Mouse (Mus musculus): ENCODE results near the gene Ablim2.

Gene Ablim2

GRCm38 (mm10) chr5:35884689-35885088 lies 127.0 kb downstream of the Ablim2 start:
- no peak for DNase-seq (ENCODE audit: low read depth, low spot score)

GRCm38 (mm10) chr5:35888959-35889358 lies 131.3 kb downstream of the Ablim2 start:
- DNase-seq (ENCODE audit: low read depth, low spot score): no peak

GRCm38 (mm10) chr5:35889641-35890040 lies 132.0 kb downstream of the Ablim2 start:
- no peak for DNase-seq (ENCODE audit: low read depth, low spot score)

DNA sequence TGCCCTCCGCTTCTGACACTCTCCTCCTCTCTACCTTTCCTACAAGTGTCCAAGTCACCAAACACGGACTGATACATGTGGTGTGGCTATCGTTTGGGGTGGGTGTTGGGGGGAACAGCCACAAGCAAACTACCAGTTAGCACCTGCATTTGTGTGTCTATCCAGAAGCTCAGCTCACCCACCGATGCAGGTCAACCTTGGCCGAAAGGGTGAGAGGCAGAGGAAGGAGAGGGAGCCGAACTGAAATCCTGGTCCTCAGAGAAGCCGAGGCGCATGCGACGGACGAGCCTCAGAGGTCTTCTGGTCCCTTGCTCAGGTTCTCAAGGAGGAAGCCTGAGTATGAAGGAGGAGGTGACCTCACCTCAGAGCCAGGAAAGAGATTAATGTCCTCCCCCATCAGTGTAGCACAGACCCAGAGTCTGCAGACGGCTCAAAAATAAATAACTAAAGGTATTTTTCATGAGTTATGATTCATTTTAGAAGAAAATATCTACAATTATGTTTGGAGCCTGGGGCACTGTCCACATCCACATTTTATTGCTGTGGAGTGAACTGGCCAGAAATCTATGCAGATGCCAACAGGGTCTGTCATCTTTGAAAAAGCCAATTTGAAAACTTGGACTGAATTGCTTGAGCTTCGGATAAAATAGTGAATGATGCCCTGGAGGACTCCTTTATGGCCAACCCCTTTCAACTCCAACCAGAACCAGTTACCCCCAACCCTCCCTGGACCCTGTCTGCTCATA lies 133.5 kb downstream of the Ablim2 start:
- DNase-seq (ENCODE audit: low read depth, low spot score): no peak

GRCm38 (mm10) chr5:35892363-35892762 lies 134.7 kb downstream of the Ablim2 start:
- DNase-seq (ENCODE audit: low read depth, low spot score): no peak

DNA sequence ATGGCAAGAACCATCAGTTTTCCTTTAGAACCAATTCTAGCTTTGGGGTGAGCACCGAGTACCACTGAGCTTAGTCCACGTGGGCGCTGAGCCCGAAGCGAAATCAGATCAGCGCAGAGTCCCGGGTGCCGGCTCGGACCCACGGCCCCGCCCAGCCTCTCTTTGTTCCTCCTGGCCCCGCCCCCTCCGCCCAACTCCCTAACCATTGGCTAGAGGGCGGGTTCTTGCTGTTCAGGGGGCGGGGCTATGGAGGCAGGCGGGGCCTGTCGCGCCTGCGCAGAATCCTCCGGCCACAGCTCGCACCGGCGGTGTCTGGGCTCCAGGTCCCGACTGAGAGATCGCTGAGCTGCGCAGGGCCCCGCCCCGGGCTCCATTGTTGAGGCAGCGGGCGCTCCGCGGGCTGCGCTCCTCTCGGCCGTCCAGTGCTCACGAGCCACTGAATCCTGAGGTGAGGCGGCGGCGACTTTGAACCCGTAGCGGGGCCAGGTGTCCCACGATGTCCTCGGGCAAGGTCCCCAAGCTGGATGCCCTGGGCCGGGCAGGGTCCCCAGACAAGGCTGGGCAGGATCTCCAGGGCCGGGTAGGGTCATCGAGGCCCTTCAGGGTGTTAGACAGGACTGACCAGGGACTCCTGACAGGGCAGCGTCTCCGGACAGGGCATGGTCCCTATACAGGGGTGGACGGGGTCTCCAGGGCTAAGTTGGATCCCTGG lies 135.6 kb downstream of the Ablim2 start, which contains the start of gene Afap1:
Afap1 (plus strand) TSS at position 227 of the 712 bp plus-strand sequence.
- DNase-seq (ENCODE audit: low read depth, low spot score): peak; percentile 97

GRCm38 (mm10) chr5:35893805-35894260 lies 136.2 kb downstream of the Ablim2 start:
- DNase-seq (ENCODE audit: low read depth, low spot score): peak; percentile 48

DNA sequence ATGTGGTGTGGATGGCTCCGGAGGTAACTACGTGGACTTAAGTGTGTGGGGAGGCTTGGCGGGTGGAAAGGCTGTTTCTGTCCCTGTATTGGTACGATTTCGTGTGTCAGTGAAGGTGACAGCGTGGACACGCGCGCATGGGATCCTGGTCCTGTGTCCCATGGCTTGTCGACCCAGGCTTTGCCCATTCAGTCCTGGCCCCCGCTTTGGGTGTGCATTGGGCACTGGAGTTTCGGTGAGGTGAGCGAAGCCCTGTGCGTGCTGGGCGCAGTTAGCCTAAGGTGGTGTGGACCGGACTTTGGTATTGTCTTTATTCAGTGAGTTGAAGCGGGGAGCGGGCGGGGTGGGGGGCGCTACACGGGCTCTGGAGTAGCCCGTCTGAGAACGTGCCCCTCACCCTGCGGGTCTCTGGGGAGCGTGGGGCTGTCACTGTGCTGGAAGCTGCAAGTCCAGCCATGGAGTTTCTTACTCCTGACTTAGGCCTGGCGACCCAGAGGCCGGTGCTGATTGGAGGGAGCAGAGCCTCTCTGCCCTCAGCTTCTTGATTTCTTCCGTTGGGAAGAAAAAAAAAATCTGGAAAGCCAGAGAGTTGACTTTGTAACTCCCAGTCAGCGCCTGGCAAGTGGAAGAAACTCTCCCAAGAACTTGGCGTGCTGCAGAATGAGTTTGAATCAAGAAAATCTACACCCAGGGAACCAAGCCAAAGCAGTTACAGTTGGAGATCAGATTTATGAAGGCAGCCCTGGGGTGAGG lies 136.8 kb downstream of the Ablim2 start:
- DNase-seq (ENCODE audit: low read depth, low spot score): no peak

DNA sequence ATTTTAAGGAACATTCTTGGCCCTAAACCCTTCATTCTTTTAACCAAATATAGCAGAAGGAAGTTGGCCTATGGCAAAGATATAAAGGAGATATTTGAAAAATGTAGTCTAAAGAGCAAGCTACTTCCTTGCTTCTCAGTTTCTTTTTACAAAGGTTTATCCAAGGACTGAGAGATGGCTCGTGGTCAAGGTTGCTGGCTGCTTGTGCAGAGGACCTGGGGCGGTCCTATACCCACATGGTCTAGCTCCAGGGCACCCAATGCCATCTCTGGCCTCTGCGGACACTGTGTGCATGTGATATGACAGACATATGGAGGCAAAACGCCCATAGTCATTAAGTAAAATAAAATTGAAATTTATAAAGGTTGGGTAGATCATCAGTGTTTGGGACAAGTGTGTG lies 138.2 kb downstream of the Ablim2 start:
- DNase-seq (ENCODE audit: low read depth, low spot score): no peak

DNA sequence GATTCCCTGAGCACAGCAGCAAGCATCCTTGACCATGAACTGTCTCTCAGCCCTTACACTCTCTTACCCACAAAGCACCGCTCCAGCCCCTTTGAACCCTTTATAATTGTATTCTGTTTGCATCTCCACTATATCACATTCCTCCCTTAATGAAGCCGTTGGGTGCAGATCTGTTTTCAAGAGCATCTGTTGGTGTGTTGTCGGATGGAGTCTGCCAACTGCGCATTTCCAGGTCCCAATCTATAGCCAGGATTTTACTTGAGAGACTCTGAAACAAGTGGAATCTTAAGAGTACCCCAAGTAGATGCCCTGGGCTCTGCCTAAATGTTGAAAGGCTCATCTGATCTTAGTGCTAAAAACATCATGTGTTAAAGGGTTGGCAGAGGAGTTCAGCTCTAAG lies 138.9 kb downstream of the Ablim2 start:
- DNase-seq (ENCODE audit: low read depth, low spot score): no peak

DNA sequence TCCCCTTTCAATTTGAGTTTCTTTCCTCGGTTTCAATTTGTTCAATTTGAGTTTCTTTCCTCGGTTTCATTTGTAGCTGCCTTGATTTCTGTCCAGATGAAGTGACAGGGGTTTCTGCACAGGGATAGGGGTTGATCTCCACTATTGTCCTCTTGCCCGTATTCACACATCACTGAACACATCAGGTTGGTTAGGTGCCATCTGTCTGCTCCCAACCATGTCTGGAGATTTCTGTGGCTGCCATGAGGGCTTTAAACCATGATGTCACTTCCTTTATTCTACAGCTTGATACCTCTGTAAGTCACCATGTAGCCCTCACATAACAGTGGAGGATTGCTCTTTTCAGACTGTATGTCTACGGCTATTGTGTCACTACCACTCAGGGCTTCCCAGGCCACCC lies 139.5 kb downstream of the Ablim2 start:
- no peak for DNase-seq (ENCODE audit: low read depth, low spot score)

- DNase-seq (ENCODE audit: low read depth, low spot score): no peak
These were observed 140.4 kb downstream of the Ablim2 start for GRCm38 (mm10) chr5:35898114-35898513.

DNA sequence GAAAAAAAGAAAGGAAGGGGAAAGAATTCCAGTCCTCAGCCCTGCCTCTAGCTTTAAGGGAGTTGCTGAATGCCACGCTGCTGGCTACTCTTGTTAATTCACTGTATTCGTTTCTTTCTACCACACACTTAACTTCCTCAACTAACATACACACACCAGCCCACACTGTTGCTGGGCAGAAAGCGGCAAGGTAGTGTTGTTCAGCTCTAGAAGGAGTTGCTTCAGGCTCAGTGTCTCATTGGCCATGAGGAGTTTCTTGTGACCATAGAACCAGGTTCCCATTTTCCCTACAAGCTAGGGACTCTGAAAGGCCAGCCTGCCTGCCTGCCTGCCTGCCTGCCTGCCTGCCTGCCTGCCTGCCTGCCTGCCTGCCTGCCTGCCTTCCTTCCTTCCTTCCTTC lies 141.3 kb downstream of the Ablim2 start:
- DNase-seq (ENCODE audit: low read depth, low spot score): no peak

DNA sequence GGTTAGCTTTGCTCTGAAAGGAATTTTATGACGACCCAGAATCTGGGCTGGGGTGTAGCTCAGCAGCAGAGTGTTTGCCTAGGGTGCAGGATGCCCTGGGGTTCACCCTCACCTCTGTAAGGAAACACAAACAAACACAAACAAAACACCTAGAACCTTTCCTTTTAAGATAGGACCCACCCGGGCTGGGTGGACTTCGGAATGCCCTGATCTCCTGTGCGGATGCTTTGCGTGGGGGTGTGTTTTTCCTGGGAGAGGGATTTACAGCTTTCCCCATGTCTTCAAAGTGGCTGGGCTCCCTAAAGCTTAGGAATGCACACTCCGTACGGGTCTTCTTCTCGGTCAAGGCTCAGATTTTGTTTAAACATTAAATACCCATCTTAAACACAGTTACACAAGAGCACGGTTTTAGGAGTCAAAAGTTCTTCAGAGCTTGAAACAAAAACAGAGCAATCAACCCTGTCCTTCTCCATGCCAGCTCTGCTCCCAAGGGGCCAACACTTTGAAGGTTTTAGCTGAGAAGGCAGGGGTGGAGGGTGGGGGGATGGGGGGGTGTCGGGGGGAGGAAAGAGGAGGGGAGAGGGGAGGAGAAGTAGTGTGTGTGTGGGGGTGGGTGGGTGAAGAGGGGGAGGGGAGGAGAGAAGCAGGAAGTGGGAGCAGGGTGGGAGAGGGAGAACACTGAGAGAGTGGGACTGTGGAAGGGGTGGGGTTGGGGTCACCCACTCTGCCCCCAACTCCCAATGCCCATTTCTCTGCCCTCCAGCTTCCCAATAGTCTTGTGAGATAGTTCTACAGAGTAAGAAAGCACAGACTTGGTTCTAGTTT lies 142.9 kb downstream of the Ablim2 start:
- DNase-seq (ENCODE audit: low read depth, low spot score): no peak

- DNase-seq (ENCODE audit: low read depth, low spot score): no peak
These were observed 143.6 kb downstream of the Ablim2 start for GRCm38 (mm10) chr5:35901226-35901809.

DNA sequence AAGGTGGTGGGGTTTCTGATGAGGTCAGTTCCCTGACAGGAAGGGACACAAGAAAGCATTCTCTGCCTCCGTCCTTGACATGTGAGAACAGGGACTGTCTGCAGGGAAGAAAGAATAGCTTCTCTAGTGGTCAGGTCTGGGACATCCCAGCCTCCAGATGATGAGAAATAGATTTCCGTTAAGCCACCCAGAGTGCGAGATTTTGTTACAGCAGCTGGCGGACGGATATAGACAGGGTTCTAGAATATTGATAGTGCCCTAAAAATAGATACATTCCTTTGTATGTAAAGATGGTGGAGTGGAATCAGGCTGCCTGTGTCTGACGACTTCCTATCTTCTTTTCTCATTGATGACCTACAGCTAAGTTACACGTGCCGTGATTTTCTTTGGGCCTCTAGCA lies 145.8 kb downstream of the Ablim2 start:
- DNase-seq (ENCODE audit: low read depth, low spot score): no peak

DNA sequence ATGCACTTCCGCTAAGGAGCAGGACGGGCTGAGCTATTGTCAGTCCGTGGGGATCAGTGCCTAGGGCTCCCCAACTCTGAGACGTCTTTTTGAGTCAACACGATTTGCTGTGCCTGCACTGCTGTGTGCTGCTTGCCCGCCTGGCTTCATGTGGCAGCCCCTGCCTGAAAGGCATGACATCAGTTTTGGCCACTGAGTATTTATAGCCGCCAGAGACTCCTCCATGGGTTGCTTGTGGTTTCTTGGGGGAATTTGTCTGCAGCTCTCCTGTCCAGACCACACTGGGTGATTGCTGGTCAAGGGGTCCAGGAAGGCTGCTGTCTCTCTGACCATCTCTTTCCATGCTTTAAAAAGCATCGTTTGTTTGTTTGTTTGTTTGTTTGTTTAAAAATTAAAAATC lies 147.6 kb downstream of the Ablim2 start:
- DNase-seq (ENCODE audit: low read depth, low spot score): no peak

DNA sequence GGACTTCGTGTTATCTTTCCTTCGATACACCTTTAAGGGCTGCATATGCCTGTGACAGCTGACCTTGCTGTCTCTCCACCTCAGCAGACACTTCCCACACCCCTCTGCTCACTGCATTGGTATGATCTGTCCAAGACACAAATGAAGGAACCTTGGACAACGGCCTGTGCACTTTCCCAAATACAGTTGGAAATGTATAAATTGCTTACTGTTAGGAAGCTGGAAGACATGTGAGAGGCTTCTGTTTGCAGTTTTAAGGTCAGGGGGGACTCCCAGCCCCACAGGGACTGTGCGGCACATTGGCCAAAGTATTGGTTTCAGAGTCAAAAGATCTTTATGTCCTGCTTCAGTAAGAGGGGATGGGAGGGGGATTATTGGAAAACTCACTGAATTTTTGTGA lies 149.4 kb downstream of the Ablim2 start:
- no peak for DNase-seq (ENCODE audit: low read depth, low spot score)

- no peak for DNase-seq (ENCODE audit: low read depth, low spot score)
These were observed 150.2 kb downstream of the Ablim2 start for GRCm38 (mm10) chr5:35907633-35908426.
